Mouse (Mus musculus) MEL (cell line): ENCODE data around the gene Vps8. TPM values are rescaled to one million over a fixed set of nuclear protein-coding genes. Genes with fewer than 3 reads are reported as not detected.
A peak's percentile ranks its signal among the peaks of the same experiment; 100 is the strongest.

ENCODE experiments used
- DNase-seq: peaks from one replicate; pipeline ENCODE4 v3.0.0; 2011; ENCODE audit warnings: low read depth, low spot score
- H3K27ac ChIP-seq: 2 replicates; pipeline ENCODE4 v1.5.1; 2012; ENCODE audit warnings: low read depth, mild to moderate bottlenecking, control low read depth, low read length, moderate library complexity; ENCODE audit not compliant: control insufficient read depth
- H3K27me3 ChIP-seq, 2 experiments: fragments of 150-350 bp in 1 of 2; sonication (generic) in 1 of 2; 2 replicates each; pipeline ENCODE4 v1.6.1; 2012; ENCODE audit warnings: low read length in 2 of 2, mild to moderate bottlenecking in 2 of 2, improper control_type of control experiment in 1 of 2, moderate library complexity in 1 of 2; ENCODE audit not compliant: insufficient read depth in 2 of 2, control insufficient read depth in 1 of 2
- H3K36me3 ChIP-seq, 2 experiments: 2 replicates each; pipeline ENCODE4 v1.6.1; 2012 to 2014; ENCODE audit warnings: low read length in 2 of 2, improper control_type of control experiment in 1 of 2, inconsistent platforms in 1 of 2, mild to moderate bottlenecking in 1 of 2; ENCODE audit not compliant: insufficient read depth in 2 of 2, control insufficient read depth in 1 of 2
- H3K4me1 ChIP-seq, 2 experiments: fragments of 150-350 bp in 1 of 2; sonication (generic) in 1 of 2; 2 replicates each; pipeline ENCODE4 v1.6.1; 2012; ENCODE audit warnings: low read length in 2 of 2, improper control_type of control experiment in 1 of 2, mild to moderate bottlenecking in 1 of 2; ENCODE audit not compliant: insufficient read depth in 2 of 2, control insufficient read depth in 1 of 2
- H3K4me3 ChIP-seq, 2 experiments: fragments of 150-350 bp in 1 of 2; sonication (generic) in 1 of 2; 2 replicates each; pipeline ENCODE4 v1.5.1; 2012; ENCODE audit warnings: low read depth in 2 of 2, low read length in 2 of 2, mild to moderate bottlenecking in 2 of 2, moderate library complexity in 2 of 2, control low read depth in 1 of 2, improper control_type of control experiment in 1 of 2; ENCODE audit not compliant: control insufficient read depth in 1 of 2, insufficient read depth in 1 of 2
- H3K79me2 ChIP-seq: 2 replicates; pipeline ENCODE4 v1.6.1; 2012; ENCODE audit warnings: mild to moderate bottlenecking, low read length, moderate library complexity; ENCODE audit not compliant: control insufficient read depth, poor library complexity, insufficient read depth
- H3K9ac ChIP-seq: 2 replicates; pipeline ENCODE4 v1.6.1; 2012; ENCODE audit warnings: low read depth, mild to moderate bottlenecking, control low read depth, low read length, moderate library complexity; ENCODE audit not compliant: control insufficient read depth, poor library complexity, severe bottlenecking
- H3K9me3 ChIP-seq: fragments of 150-350 bp; sonication (generic); replicated peaks from 2 replicates; pipeline ENCODE4 v1.6.1; 2012; ENCODE audit warnings: mild to moderate bottlenecking, low read length, improper control_type of control experiment, moderate library complexity; ENCODE audit not compliant: insufficient read depth
- CHD2 ChIP-seq: IDR thresholded peaks from 2 replicates; pipeline ENCODE4 v1.6.1; 2011; ENCODE audit warnings: low read length, improper control_type of control experiment
- EP300 ChIP-seq, 2 experiments: IDR thresholded peaks; 2 replicates each; pipeline ENCODE4 v1.6.1; 2011; ENCODE audit warnings: improper control_type of control experiment in 2 of 2, low read length in 2 of 2, low read depth in 1 of 2, mild to moderate bottlenecking in 1 of 2
- ETS1 ChIP-seq: IDR thresholded peaks from 2 replicates; pipeline ENCODE4 v1.6.1; 2012; ENCODE audit warnings: low read depth, mild to moderate bottlenecking, inconsistent platforms, low read length, improper control_type of control experiment, moderate library complexity
- GABPA ChIP-seq: IDR thresholded peaks from 2 replicates; pipeline ENCODE4 v1.6.1; 2012; ENCODE audit warnings: low read depth, mild to moderate bottlenecking, inconsistent platforms, low read length, improper control_type of control experiment, moderate library complexity
- GATA1 ChIP-seq: IDR thresholded peaks from 2 replicates; pipeline ENCODE4 v1.6.1; 2011; ENCODE audit warnings: low read depth, low read length, improper control_type of control experiment
- MAFK ChIP-seq: IDR thresholded peaks from 2 replicates; pipeline ENCODE4 v1.6.1; 2011; ENCODE audit warnings: low read depth, mild to moderate bottlenecking, low read length, improper control_type of control experiment, borderline replicate concordance
- MAX ChIP-seq: IDR thresholded peaks from 2 replicates; pipeline ENCODE4 v1.6.1; 2011; ENCODE audit warnings: low read length, improper control_type of control experiment
- MAZ ChIP-seq: IDR thresholded peaks from 2 replicates; pipeline ENCODE4 v1.6.1; 2012; ENCODE audit warnings: low read depth, mild to moderate bottlenecking, inconsistent platforms, low read length, improper control_type of control experiment
- MEF2A ChIP-seq: IDR thresholded peaks from 2 replicates; pipeline ENCODE4 v1.6.1; 2014; ENCODE audit warnings: low read depth, mild to moderate bottlenecking, inconsistent platforms, low read length, improper control_type of control experiment; ENCODE audit not compliant: poor library complexity, insufficient replicate concordance, severe bottlenecking; ENCODE audit errors: extremely low read depth
- MXI1 ChIP-seq: IDR thresholded peaks from 2 replicates; pipeline ENCODE4 v1.6.1; 2011; ENCODE audit warnings: mild to moderate bottlenecking, low read depth, low read length, improper control_type of control experiment
- MYB ChIP-seq: IDR thresholded peaks from 2 replicates; pipeline ENCODE4 v1.6.1; 2011; ENCODE audit warnings: mild to moderate bottlenecking, low read depth, low read length, improper control_type of control experiment
- NELFE ChIP-seq: IDR thresholded peaks from 2 replicates; pipeline ENCODE4 v1.6.1; 2011; ENCODE audit warnings: low read depth, low read length, improper control_type of control experiment
- NRF1 ChIP-seq: IDR thresholded peaks from 2 replicates; pipeline ENCODE4 v1.6.1; 2014; ENCODE audit warnings: low read depth, mild to moderate bottlenecking, inconsistent platforms, low read length, improper control_type of control experiment, moderate library complexity; ENCODE audit not compliant: poor library complexity, insufficient read depth, severe bottlenecking
- POLR2A ChIP-seq, 2 experiments: IDR thresholded peaks; 2 replicates each; pipeline ENCODE4 v1.6.1; 2011 to 2012; ENCODE audit warnings: low read length in 2 of 2, mild to moderate bottlenecking in 2 of 2, control low read depth in 1 of 2, improper control_type of control experiment in 1 of 2, low read depth in 1 of 2, moderate library complexity in 1 of 2; ENCODE audit not compliant: control insufficient read depth in 1 of 2, insufficient read depth in 1 of 2, poor library complexity in 1 of 2
- RCOR1 ChIP-seq: IDR thresholded peaks from 2 replicates; pipeline ENCODE4 v1.6.1; 2012; ENCODE audit warnings: low read depth, mild to moderate bottlenecking, inconsistent platforms, low read length, improper control_type of control experiment
- SIN3A ChIP-seq: IDR thresholded peaks from 2 replicates; pipeline ENCODE4 v1.6.1; 2012; ENCODE audit warnings: low read length, improper control_type of control experiment, inconsistent platforms
- TAL1 ChIP-seq: IDR thresholded peaks from 2 replicates; pipeline ENCODE4 v1.6.1; 2012; ENCODE audit warnings: mild to moderate bottlenecking, inconsistent platforms, low read length, moderate library complexity, mixed read lengths
- TBP ChIP-seq: IDR thresholded peaks from 2 replicates; pipeline ENCODE4 v1.8.0; 2011; ENCODE audit warnings: low read depth, low read length, improper control_type of control experiment
- TCF12 ChIP-seq: IDR thresholded peaks from 2 replicates; pipeline ENCODE4 v1.6.1; 2014; ENCODE audit warnings: low read depth, mild to moderate bottlenecking, inconsistent platforms, low read length, improper control_type of control experiment, moderate library complexity
- ZC3H11A ChIP-seq: IDR thresholded peaks from 2 replicates; pipeline ENCODE4 v1.6.1; 2012; ENCODE audit warnings: low read depth, mild to moderate bottlenecking, inconsistent platforms, low read length, improper control_type of control experiment
- ZKSCAN1 ChIP-seq: IDR thresholded peaks from 2 replicates; pipeline ENCODE4 v1.6.1; 2012; ENCODE audit warnings: low read depth, mild to moderate bottlenecking, inconsistent platforms, low read length, improper control_type of control experiment, moderate library complexity
- polyA plus RNA-seq, 2 experiments: library from polyadenylated mRNA; stranded (reverse) in 1 of 2; unstranded in 1 of 2; fragments of >175 nt in 1 of 2; fragments of >200 nt in 1 of 2; gene quantifications; 2 replicates each; pipeline versions ENCODE4 v1.2.1 to v1.2.4; 2012; ENCODE audit warnings: low replicate concordance in 2 of 2, low read depth in 1 of 2; ENCODE audit not compliant: insufficient read length in 2 of 2, insufficient read depth in 1 of 2, missing spikeins in 1 of 2
- total RNA-seq: library from RNA; depleted of rRNA; stranded (reverse); fragments of 300-350 nt; gene quantifications from 2 replicates; pipeline ENCODE4 v1.2.3, GENCODE M21; 2012

The Vps8 gene
- total and polyA plus RNA-seq, 3 experiments = 10.5 to 14.0 TPM; not detected in 1

- Histone ChIP-seq H3K27ac (no peak overlapping the region), H3K9ac (no peak overlapping the region), H3K36me3 (no peaks in the 10 kb centered on the region), H3K79me2 (no peaks in the 10 kb centered on the region), H3K4me3 (no peak overlapping the region), H3K27me3 (no peaks in the 10 kb centered on the region), H3K9me3 (no peaks in the 10 kb centered on the region), H3K4me1 (peaks cover 0 to 2% of the 10 kb centered on the region in 2 experiments; a peak in 1 of 4 replicates)
- DNase-seq = no peak
- TF ChIP-seq GATA1 = no peak
- TF ChIP-seq MAZ = no peak
- no peak for TF ChIP-seq GABPA
- no peak for TF ChIP-seq POLR2A (IDR thresholded peaks at IDR 0.05; ENCODE audit: control insufficient read depth in 1 of 2, insufficient read depth in 1 of 2, low read depth in 1 of 2, low read length in 2 of 2, poor library complexity in 1 of 2)
- TF ChIP-seq MAX = no peak
- TF ChIP-seq TBP = no peak
- no peak for TF ChIP-seq EP300 (IDR thresholded peaks at IDR 0.05; ENCODE audit: low read depth in 1 of 2, low read length in 2 of 2)
- TF ChIP-seq RCOR1 = no peak
- TF ChIP-seq MYB = no peak
- no peak for TF ChIP-seq ZC3H11A
- TF ChIP-seq TCF12 = no peak
- no peak for TF ChIP-seq MEF2A
- TF ChIP-seq MAFK = no peak
- TF ChIP-seq MXI1 = no peak
- TF ChIP-seq ZKSCAN1 = no peak
- TF ChIP-seq CHD2 = no peak
- TF ChIP-seq NRF1 = no peak
Observed at GRCm38 (mm10) chr16:21631815-21632222, 208.9 kb downstream of the Vps8 start.

- Histone ChIP-seq H3K79me2 (no peaks in the 10 kb centered on the region), H3K36me3 (no peaks in the 10 kb centered on the region), H3K9ac (no peak overlapping the region), H3K4me1 (peaks cover 0 to 2% of the 10 kb centered on the region in 2 experiments; a peak in 1 of 4 replicates), H3K27me3 (no peaks in the 10 kb centered on the region), H3K27ac (no peak overlapping the region), H3K4me3 (no peak overlapping the region), H3K9me3 (no peaks in the 10 kb centered on the region)
- peak; percentile 76 for DNase-seq
- TF ChIP-seq TAL1 (peak; percentile 87), EP300 (IDR thresholded peaks at IDR 0.05; ENCODE audit: low read depth in 1 of 2, low read length in 2 of 2) (peak; percentile 84), MAX (no peak), MXI1 (no peak), RCOR1 (peak; percentile 83), CHD2 (no peak), NELFE (no peak), ETS1 (0 out of 2 replicates have a peak, but pooled peaks have one; percentile 10), GATA1 (peak; percentile 79), TCF12 (peak; percentile 86), SIN3A (no peak)
Observed at GRCm38 (mm10) chr16:21634460-21634859, 211.5 kb downstream of the Vps8 start.
